In the genomic region with DNA sequence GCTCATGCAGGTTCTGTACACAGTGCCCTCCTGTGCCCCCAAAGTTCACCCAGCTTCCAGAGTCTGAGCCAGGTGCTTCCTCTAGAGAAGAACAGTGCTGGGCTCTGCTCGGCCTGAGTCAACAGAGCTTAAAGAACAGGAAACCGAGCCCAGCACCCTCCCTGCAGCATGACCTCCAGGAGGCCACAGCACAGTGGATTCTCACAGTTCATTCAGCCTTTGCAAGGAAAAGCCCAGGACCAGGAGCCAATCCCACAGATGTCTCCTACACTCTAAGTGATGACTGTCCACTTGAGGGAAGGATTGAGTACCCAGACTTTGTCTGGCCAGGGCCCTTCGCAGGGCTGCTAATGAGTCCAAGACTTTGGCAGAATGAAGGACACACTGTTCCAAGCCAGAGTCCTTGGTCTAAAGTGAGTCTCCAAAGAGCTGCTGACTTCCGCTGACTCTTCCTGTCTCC, we compare ENCODE assay signal across 8 mouse cellular contexts.
DNase-seq lines count a peak whose midpoint lies in the region; ATAC-seq and TF ChIP-seq lines count a peak whose summit lies in the region.
"Had no signal": no experiment of that assay in that cellular context is flagged by ENCODE, and none has a peak within 500 bp of the region (broad histone marks: within the 10 kb centered on the region; RNA-seq: fewer than 3 reads in every experiment).

No protein-coding gene starts in this region.

- no peak overlapping the region for H3K4me3 ChIP-seq in embryonic facial prominence, embryonic 14.5 days (ENCODE audit: low read depth, low read length)
- no peak overlapping the region for H3K4me3 ChIP-seq in hindbrain, embryonic 11.5 days (ENCODE audit: low read depth, low read length)
- no peak overlapping the region for H3K4me3 ChIP-seq in limb, embryonic 14.5 days (replicated peaks; ENCODE audit: low read length)
- H3K4me3 ChIP-seq in neural tube, embryonic 14.5 days (ENCODE audit: low read depth, low read length), result no peak overlapping the region
- H3K4me3 ChIP-seq: myocyte had no signal

- H3K27ac ChIP-seq in embryonic facial prominence, embryonic 14.5 days (replicated peaks; ENCODE audit: low read depth, low read length), result peak overlapping the region; percentile 46
- no peak overlapping the region for H3K27ac ChIP-seq in hindbrain, embryonic 11.5 days (ENCODE audit: low read depth, low read length)
- H3K27ac ChIP-seq in limb, embryonic 14.5 days (replicated peaks; ENCODE audit: low read depth, low read length), result peak overlapping the region; percentile 43; the same call in 1 of the 2 replicates
- H3K27ac ChIP-seq in neural tube, embryonic 14.5 days (ENCODE audit: low read depth, low read length), result peak overlapping the region; percentile 13; the same call in 1 of the 2 replicates

- H3K9ac ChIP-seq in embryonic facial prominence, embryonic 14.5 days (ENCODE audit: low read depth, low read length), result no peak overlapping the region
- no peak overlapping the region for H3K9ac ChIP-seq in hindbrain, embryonic 11.5 days (ENCODE audit: low read depth, low read length)
- no peak overlapping the region for H3K9ac ChIP-seq in limb, embryonic 14.5 days (ENCODE audit: low read depth, low read length, severe bottlenecking)
- no peak overlapping the region for H3K9ac ChIP-seq in neural tube, embryonic 14.5 days (replicated peaks; ENCODE audit: low read depth, low read length)

- 41% methylated on average over 4 of the region's 4 CpGs for WGBS in embryonic facial prominence, embryonic 14.5 days
- WGBS in hindbrain, embryonic 11.5 days, result 54% methylated on average over 4 of the region's 4 CpGs
- WGBS in limb, embryonic 14.5 days, result 52% methylated on average over 4 of the region's 4 CpGs
- 70% methylated on average over 4 of the region's 4 CpGs for WGBS in neural tube, embryonic 14.5 days

- no peaks in the 10 kb centered on the region for H3K27me3 ChIP-seq in embryonic facial prominence, embryonic 14.5 days (replicated peaks; ENCODE audit: control insufficient read depth, insufficient read depth, low read length)
- H3K27me3 ChIP-seq in hindbrain, embryonic 11.5 days (ENCODE audit: control insufficient read depth, insufficient read depth, low read length), result no peaks in the 10 kb centered on the region
- H3K27me3 ChIP-seq in limb, embryonic 14.5 days (ENCODE audit: control insufficient read depth, insufficient read depth, low read length), result no peaks in the 10 kb centered on the region
- no peaks in the 10 kb centered on the region for H3K27me3 ChIP-seq in neural tube, embryonic 14.5 days (ENCODE audit: control insufficient read depth, insufficient read depth, low read length)

- DNase-seq in spleen, postnatal 36 days (ENCODE audit: low spot score in 2 of 2), result peak; percentile 51 to 58
- no peak for DNase-seq in spleen, adult 12 weeks (ENCODE audit: low spot score)
- peak; percentile 66 for DNase-seq in embryonic facial prominence, embryonic 14.5 days (ENCODE audit: low spot score)
- no peak for DNase-seq in hindbrain, embryonic 11.5 days (ENCODE audit: low spot score)
- peak; percentile 52 for DNase-seq in limb, embryonic 14.5 days (ENCODE audit: low spot score)
- no peak for DNase-seq in frontal cortex, postnatal 36 days (ENCODE audit: low spot score in 2 of 2)

- peak; percentile 14; the same call in 1 of the 2 replicates for ATAC-seq in embryonic facial prominence, embryonic 14.5 days (ENCODE audit: low read depth)
- ATAC-seq in hindbrain, embryonic 11.5 days (ENCODE audit: low FRiP score), result 0 out of 2 replicates have a peak, but pooled peaks have one; percentile 38
- ATAC-seq in limb, embryonic 14.5 days (ENCODE audit: low FRiP score, low read depth), result peak; percentile 36; the same call in 1 of the 2 replicates
- ATAC-seq in neural tube, embryonic 14.5 days (ENCODE audit: low read depth), result no peak

- TF ChIP-seq POLR2A in limb, embryonic 14.5 days (IDR thresholded peaks at IDR 0.05; ENCODE audit: borderline replicate concordance, extremely low read depth, insufficient read depth, insufficient read length), result no peak

- peaks cover 19% of the 10 kb centered on the region for H3K4me1 ChIP-seq in embryonic facial prominence, embryonic 14.5 days (ENCODE audit: control insufficient read depth, insufficient read depth, low read length)
- no peaks in the 10 kb centered on the region; the same call in 1 of the 2 replicates for H3K4me1 ChIP-seq in hindbrain, embryonic 11.5 days (replicated peaks; ENCODE audit: control insufficient read depth, insufficient read depth, low read length)
- H3K4me1 ChIP-seq in limb, embryonic 14.5 days (ENCODE audit: control insufficient read depth, insufficient read depth, low read length), result peaks cover 24% of the 10 kb centered on the region
- H3K4me1 ChIP-seq in neural tube, embryonic 14.5 days (ENCODE audit: control insufficient read depth, insufficient read depth, low read length), result no peaks in the 10 kb centered on the region

- no peak overlapping the region for H3K4me2 ChIP-seq in embryonic facial prominence, embryonic 14.5 days (ENCODE audit: low read depth, low read length)
- no peak overlapping the region for H3K4me2 ChIP-seq in hindbrain, embryonic 11.5 days (replicated peaks; ENCODE audit: low read depth, low read length)
- H3K4me2 ChIP-seq in limb, embryonic 14.5 days (replicated peaks; ENCODE audit: low read depth, low read length, severe bottlenecking), result no peak overlapping the region
- no peak overlapping the region for H3K4me2 ChIP-seq in neural tube, embryonic 14.5 days (ENCODE audit: low read depth, low read length)

- H3K9me3 ChIP-seq in embryonic facial prominence, embryonic 14.5 days (ENCODE audit: control insufficient read depth, low read length), result no peaks in the 10 kb centered on the region
- H3K9me3 ChIP-seq in hindbrain, embryonic 11.5 days (ENCODE audit: control insufficient read depth, low read length), result no peaks in the 10 kb centered on the region
- no peaks in the 10 kb centered on the region for H3K9me3 ChIP-seq in limb, embryonic 14.5 days (ENCODE audit: control insufficient read depth, low read length)
- no peaks in the 10 kb centered on the region for H3K9me3 ChIP-seq in neural tube, embryonic 14.5 days (ENCODE audit: control insufficient read depth, low read length)

- peaks cover 4% of the 10 kb centered on the region; the same call in 1 of the 2 replicates for H3K36me3 ChIP-seq in embryonic facial prominence, embryonic 14.5 days (ENCODE audit: control insufficient read depth, insufficient read depth, low read length)
- H3K36me3 ChIP-seq in hindbrain, embryonic 11.5 days (ENCODE audit: control insufficient read depth, insufficient read depth, low read length), result no peaks in the 10 kb centered on the region
- peaks cover 12% of the 10 kb centered on the region; the same call in 1 of the 2 replicates for H3K36me3 ChIP-seq in limb, embryonic 14.5 days (ENCODE audit: control insufficient read depth, insufficient read depth, low read length)
- no peaks in the 10 kb centered on the region for H3K36me3 ChIP-seq in neural tube, embryonic 14.5 days (ENCODE audit: control insufficient read depth, insufficient read depth, low read length)

Comparison
In these comparisons a context has a peak if more than half of its experiments do, and no peak if none do; other contexts are left out.
1. DNase-seq: peak in spleen, postnatal 36 days (2 of 2), embryonic facial prominence, embryonic 14.5 days (single experiment) and limb, embryonic 14.5 days (single experiment); none in spleen, adult 12 weeks (single experiment), hindbrain, embryonic 11.5 days (single experiment) and frontal cortex, postnatal 36 days (0 of 2).